Mouse (Mus musculus) thymus, adult 18-20 months (tissue): ENCODE measurements around the gene Zfp217.
A peak's percentile ranks its signal among the peaks of the same experiment; 100 is the strongest.

Experiments used
- DNase-seq, 2 experiments: peaks; one replicate each; pipeline ENCODE4 v3.0.0; 2022; ENCODE audit warnings: mixed read lengths in 2 of 2

Gene Zfp217

GRCm38 (mm10) chr2:170158251-170158650, 10.3 kb upstream of the Zfp217 start:
- DNase-seq = no peak

- no peak for DNase-seq
These were observed 9.6 kb upstream of the Zfp217 start for GRCm38 (mm10) chr2:170157280-170158200.

- DNase-seq = peak; percentile 57 to 76
These were observed 7.3 kb upstream of the Zfp217 start for GRCm38 (mm10) chr2:170155089-170155740.

GRCm38 (mm10) chr2:170154738-170155088, 6.8 kb upstream of the Zfp217 start:
- DNase-seq = no peak

- no peak for DNase-seq
These were observed 6.4 kb upstream of the Zfp217 start for GRCm38 (mm10) chr2:170154301-170154721.

GRCm38 (mm10) chr2:170153421-170154271, 5.7 kb upstream of the Zfp217 start:
- DNase-seq = peak in 1 of 2 experiments; percentile 41

GRCm38 (mm10) chr2:170152856-170153255, 5.0 kb upstream of the Zfp217 start:
- DNase-seq = no peak

- DNase-seq = no peak
These were observed 4.3 kb upstream of the Zfp217 start for GRCm38 (mm10) chr2:170152036-170152686.

- DNase-seq = no peak
These were observed 3.6 kb upstream of the Zfp217 start for GRCm38 (mm10) chr2:170151470-170151869.

- DNase-seq = no peak
These were observed 925 bp upstream of the Zfp217 start for GRCm38 (mm10) chr2:170148828-170149227.

- no peak for DNase-seq
These were observed 733 bp downstream of the Zfp217 start for GRCm38 (mm10) chr2:170147170-170147569.

- no peak for DNase-seq
These were observed 3.6 kb downstream of the Zfp217 start for GRCm38 (mm10) chr2:170144343-170144742.

- no peak for DNase-seq
These were observed 4.0 kb downstream of the Zfp217 start for GRCm38 (mm10) chr2:170143861-170144260.

- DNase-seq = no peak
These were observed 5.4 kb downstream of the Zfp217 start for GRCm38 (mm10) chr2:170142542-170142941.

GRCm38 (mm10) chr2:170141481-170141880, 6.4 kb downstream of the Zfp217 start:
- no peak for DNase-seq

- no peak for DNase-seq
These were observed 8.4 kb downstream of the Zfp217 start for GRCm38 (mm10) chr2:170139411-170140046.

GRCm38 (mm10) chr2:170136928-170137327, 11.0 kb downstream of the Zfp217 start:
- DNase-seq = no peak

GRCm38 (mm10) chr2:170135820-170136219, 12.1 kb downstream of the Zfp217 start:
- DNase-seq = no peak

- DNase-seq = no peak
These were observed 13.7 kb downstream of the Zfp217 start for GRCm38 (mm10) chr2:170134026-170134690.

GRCm38 (mm10) chr2:170133093-170133731, 14.7 kb downstream of the Zfp217 start:
- peak; percentile 45 to 65 for DNase-seq

- no peak for DNase-seq
These were observed 15.2 kb downstream of the Zfp217 start for GRCm38 (mm10) chr2:170132716-170133092.
